Comparison of ENCODE assay signal across 10 mouse cellular contexts in the genomic region with DNA sequence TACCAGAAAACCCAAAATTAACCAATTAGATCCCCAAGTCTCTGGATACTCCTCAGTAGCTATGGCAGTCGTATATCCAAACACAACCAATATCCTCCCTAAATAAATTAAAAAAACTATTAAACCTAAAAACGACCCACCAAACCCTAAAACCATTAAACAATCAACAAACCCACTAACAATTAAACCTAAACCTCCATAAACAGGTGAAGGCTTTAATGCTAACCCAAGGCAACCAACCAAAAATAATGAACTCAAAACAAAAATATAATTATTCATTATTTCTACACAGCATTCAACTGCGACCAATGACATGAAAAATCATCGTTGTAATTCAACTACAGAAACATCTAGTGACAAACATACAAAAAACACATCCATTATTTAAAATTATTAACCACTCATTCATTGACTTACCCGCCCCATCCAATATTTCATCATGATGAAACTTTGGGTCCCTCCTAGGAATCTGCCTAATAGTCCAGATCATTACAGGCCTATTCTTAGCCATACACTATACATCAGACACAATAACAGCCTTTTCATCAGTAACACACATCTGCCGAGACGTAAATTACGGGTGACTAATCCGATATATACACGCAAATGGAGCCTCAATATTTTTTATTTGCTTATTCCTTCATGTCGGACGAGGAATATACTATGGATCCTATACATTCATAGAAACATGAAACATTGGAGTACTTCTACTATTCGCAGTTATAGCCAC.
A peak's percentile ranks its signal among the peaks of the same experiment; 100 is the strongest.
DNase-seq lines count a peak whose midpoint lies in the region; ATAC-seq and TF ChIP-seq lines count a peak whose summit lies in the region.
"Had no signal": no experiment of that assay in that cellular context is flagged by ENCODE, and none has a peak within 500 bp of the region (broad histone marks: within the 10 kb centered on the region; RNA-seq: fewer than 3 reads in every experiment).

No protein-coding gene starts in this region.

- peak; percentile 95 for ATAC-seq in embryonic facial prominence, embryonic 12.5 days (ENCODE audit: insufficient number of reproducible peaks, insufficient read depth, low FRiP score, low TSS enrichment)
- peak; percentile 95 for ATAC-seq in intestine, embryonic 14.5 days (replicated peaks; ENCODE audit: low FRiP score, low TSS enrichment, low read depth)
- ATAC-seq in midbrain, embryonic 16.5 days = peak; percentile 94

- no peak overlapping the region for H3K27ac ChIP-seq in kidney, adult 2 months (ENCODE audit: insufficient read depth, low read depth, low read length)
- H3K27ac ChIP-seq in embryonic facial prominence, embryonic 12.5 days = no peak overlapping the region
- no peak overlapping the region for H3K27ac ChIP-seq in intestine, embryonic 14.5 days (ENCODE audit: low read depth)
- no peak overlapping the region for H3K27ac ChIP-seq in midbrain, embryonic 16.5 days (ENCODE audit: low read length)
- H3K27ac ChIP-seq: macrophage had no signal

- H3K27me3 ChIP-seq in kidney, adult 2 months (replicated peaks; ENCODE audit: control insufficient read depth, insufficient read depth, low read length) = no peaks in the 10 kb centered on the region
- H3K27me3 ChIP-seq in embryonic facial prominence, embryonic 12.5 days = no peaks in the 10 kb centered on the region
- no peaks in the 10 kb centered on the region for H3K27me3 ChIP-seq in intestine, embryonic 14.5 days (replicated peaks; ENCODE audit: control insufficient read depth, insufficient read depth, low read length)
- H3K27me3 ChIP-seq in midbrain, embryonic 16.5 days (ENCODE audit: control insufficient read depth, insufficient read depth, low read depth, low read length) = no peaks in the 10 kb centered on the region

- no peak for TF ChIP-seq POLR2A in kidney, adult 2 months (IDR thresholded peaks at IDR 0.05; ENCODE audit: low read depth, low read length)

- H3K4me3 ChIP-seq in kidney, adult 2 months (ENCODE audit: insufficient read depth, low read depth, low read length) = no peak overlapping the region
- no peak overlapping the region for H3K4me3 ChIP-seq in embryonic facial prominence, embryonic 12.5 days
- no peak overlapping the region for H3K4me3 ChIP-seq in intestine, embryonic 14.5 days (ENCODE audit: low read depth, low read length)
- no peak overlapping the region for H3K4me3 ChIP-seq in midbrain, embryonic 16.5 days (ENCODE audit: low read depth, low read length)
- H3K4me3 ChIP-seq: erythroblast, embryonic 14.5 days had no signal

- H3K9me3 ChIP-seq in embryonic facial prominence, embryonic 12.5 days = no peaks in the 10 kb centered on the region
- H3K9me3 ChIP-seq in intestine, embryonic 14.5 days (ENCODE audit: control insufficient read depth, low read length) = no peaks in the 10 kb centered on the region
- H3K9me3 ChIP-seq in midbrain, embryonic 16.5 days (replicated peaks; ENCODE audit: control insufficient read depth, low read length, poor library complexity, severe bottlenecking) = no peaks in the 10 kb centered on the region; the same call in 1 of the 2 replicates

- H3K36me3 ChIP-seq in kidney, adult 2 months (ENCODE audit: control insufficient read depth, insufficient read depth, low read length) = no peaks in the 10 kb centered on the region
- no peaks in the 10 kb centered on the region for H3K36me3 ChIP-seq in embryonic facial prominence, embryonic 12.5 days
- no peaks in the 10 kb centered on the region for H3K36me3 ChIP-seq in intestine, embryonic 14.5 days (ENCODE audit: control insufficient read depth, insufficient read depth, low read length)
- H3K36me3 ChIP-seq in midbrain, embryonic 16.5 days (ENCODE audit: control insufficient read depth, insufficient read depth, low read length) = no peaks in the 10 kb centered on the region

- H3K4me2 ChIP-seq in embryonic facial prominence, embryonic 12.5 days (replicated peaks) = no peak overlapping the region
- H3K4me2 ChIP-seq in intestine, embryonic 14.5 days (ENCODE audit: low read length) = no peak overlapping the region
- H3K4me2 ChIP-seq in midbrain, embryonic 16.5 days (ENCODE audit: low read length) = no peak overlapping the region

- H3K9ac ChIP-seq in embryonic facial prominence, embryonic 12.5 days = no peak overlapping the region
- no peak overlapping the region for H3K9ac ChIP-seq in intestine, embryonic 14.5 days (ENCODE audit: low read length)
- H3K9ac ChIP-seq in midbrain, embryonic 16.5 days (ENCODE audit: low read depth, low read length) = no peak overlapping the region

- H3K4me1 ChIP-seq in kidney, adult 2 months (ENCODE audit: control insufficient read depth, insufficient read depth, low read length) = no peaks in the 10 kb centered on the region
- no peaks in the 10 kb centered on the region for H3K4me1 ChIP-seq in embryonic facial prominence, embryonic 12.5 days
- no peaks in the 10 kb centered on the region for H3K4me1 ChIP-seq in intestine, embryonic 14.5 days (replicated peaks; ENCODE audit: control insufficient read depth, insufficient read depth, low read length)
- no peaks in the 10 kb centered on the region for H3K4me1 ChIP-seq in midbrain, embryonic 16.5 days (ENCODE audit: control insufficient read depth, insufficient read depth, low read length)

- WGBS in kidney, adult 2 months = 81% methylated on average over 13 of the region's 13 CpGs
- 87% methylated on average over 13 of the region's 13 CpGs for WGBS in embryonic facial prominence, embryonic 12.5 days
- WGBS in intestine, embryonic 14.5 days = 84% methylated on average over 13 of the region's 13 CpGs
- WGBS in midbrain, embryonic 16.5 days = 87% methylated on average over 13 of the region's 13 CpGs

- peak; percentile 1 for DNase-seq in kidney, adult 2 months
- no peak for DNase-seq in kidney, adult 9 months
- no peak for DNase-seq in intestine, embryonic 14.5 days (ENCODE audit: low spot score)
- no peak for DNase-seq in ovary, postnatal 14 days (ENCODE audit: low spot score)
- DNase-seq in adrenal gland, adult 18-20 months (ENCODE audit: low spot score in 2 of 2) = no peak
- DNase-seq in cerebellum, adult 9-11 months = no peak

- no peak for TF ChIP-seq CTCF in kidney, adult 2 months (conservative IDR thresholded peaks at IDR 0.05; ENCODE audit: insufficient read depth, insufficient read length, low read depth, low read length)
